Mouse (Mus musculus): ENCODE data around the gene Tor1aip2.

Tor1aip2 gene

GRCm38 (mm10) chr1:156111090-156111489, 75.9 kb downstream of the Tor1aip2 start:
- no peak for DNase-seq (ENCODE audit: low spot score in 2 of 2)

- no peak for DNase-seq (ENCODE audit: low spot score in 2 of 2)
These were observed 76.5 kb downstream of the Tor1aip2 start for GRCm38 (mm10) chr1:156111728-156112127.

- no peak for DNase-seq (ENCODE audit: low spot score in 2 of 2)
These were observed 76.9 kb downstream of the Tor1aip2 start for GRCm38 (mm10) chr1:156112142-156112541.

GRCm38 (mm10) chr1:156113884-156114499, 78.8 kb downstream of the Tor1aip2 start:
- no peak for DNase-seq (ENCODE audit: low spot score in 2 of 2)

- no peak for DNase-seq (ENCODE audit: low spot score in 2 of 2)
These were observed 81.6 kb downstream of the Tor1aip2 start for GRCm38 (mm10) chr1:156116770-156117169.
